Mouse (Mus musculus) gastrocnemius, postnatal 14 days (tissue): ENCODE data around the gene Tcea2. TPM values are rescaled to one million over a fixed set of nuclear protein-coding genes. Genes with fewer than 3 reads are reported as not detected.

Source experiments
- DNase-seq: peaks from one replicate; pipeline ENCODE4 v3.0.0; 2021; ENCODE audit warnings: mixed read lengths
- intact Hi-C: fragments of 180-260 bp; cut with DNase I; formaldehyde crosslinking; loops from one replicate; pipeline ENCODE4 v1.15.1; 2025; ENCODE audit warnings: low total_unique reads
- total RNA-seq, 2 experiments: library from RNA; stranded (reverse); gene quantifications; 2 replicates each; pipeline ENCODE4 v1.2.3; 2021

Tcea2 gene
- total RNA-seq, 2 experiments from 2014 or later = 4.2 to 6.0 TPM

GRCm38 (mm10) chr2:181671984-181672383, 8.1 kb upstream of the Tcea2 start:
- DNase-seq = no peak
- intact Hi-C loops = no loop called here

GRCm38 (mm10) chr2:181673501-181673900, 6.6 kb upstream of the Tcea2 start:
- no peak for DNase-seq
- intact Hi-C loops = no loop called here

- intact Hi-C loops = no loop called here
- no peak for DNase-seq
Observed at GRCm38 (mm10) chr2:181674934-181675333, 5.2 kb upstream of the Tcea2 start.

- DNase-seq = peak; percentile 71
- intact Hi-C loops = no loop called here
Observed at GRCm38 (mm10) chr2:181675454-181675853, 4.7 kb upstream of the Tcea2 start.

GRCm38 (mm10) chr2:181676424-181676823, 3.7 kb upstream of the Tcea2 start:
- intact Hi-C loops = no loop called here
- DNase-seq = no peak

- DNase-seq = peak; percentile 44
- intact Hi-C loops = no loop called here
Observed at GRCm38 (mm10) chr2:181677096-181677754, 2.9 kb upstream of the Tcea2 start.

- DNase-seq = no peak
- intact Hi-C loops = no loop called here
Observed at GRCm38 (mm10) chr2:181677755-181678098, 2.4 kb upstream of the Tcea2 start.

- DNase-seq = peak; percentile 72
- intact Hi-C loops = no loop called here
Observed at GRCm38 (mm10) chr2:181678780-181679179, 1.3 kb upstream of the Tcea2 start.

GRCm38 (mm10) chr2:181680716-181681117, 607 bp downstream of the Tcea2 start:
- DNase-seq = no peak
- intact Hi-C loops = no loop called here

- no peak for DNase-seq
- intact Hi-C loops = no loop called here
Observed at GRCm38 (mm10) chr2:181681978-181682377, 1.9 kb downstream of the Tcea2 start.

- intact Hi-C loops = no loop called here
- DNase-seq = no peak
Observed at GRCm38 (mm10) chr2:181683381-181683780, 3.3 kb downstream of the Tcea2 start.

GRCm38 (mm10) chr2:181684713-181685112, 4.6 kb downstream of the Tcea2 start:
- intact Hi-C loops = no loop called here
- no peak for DNase-seq

- no peak for DNase-seq
- intact Hi-C loops = no loop called here
Observed at GRCm38 (mm10) chr2:181685686-181686085, 5.6 kb downstream of the Tcea2 start.

GRCm38 (mm10) chr2:181687586-181687985, 7.5 kb downstream of the Tcea2 start:
- DNase-seq = no peak
- intact Hi-C loops = no loop called here

GRCm38 (mm10) chr2:181689466-181690160, 9.5 kb downstream of the Tcea2 start:
- intact Hi-C loops = no loop called here
- DNase-seq = no peak

- intact Hi-C loops = no loop called here
- no peak for DNase-seq
Observed at GRCm38 (mm10) chr2:181691083-181691482, 11.0 kb downstream of the Tcea2 start.

- intact Hi-C loops = no loop called here
Observed at GRCm38 (mm10) chr2:181691571-181691970, 11.5 kb downstream of the Tcea2 start.

GRCm38 (mm10) chr2:181692304-181692703, 12.2 kb downstream of the Tcea2 start:
- intact Hi-C loops = no loop called here
- DNase-seq = no peak

More at GRCm38 (mm10) chr2:181691571-181691970, 11.5 kb downstream of the Tcea2 start:
- DNase-seq = no peak

GRCm38 (mm10) chr2:181693339-181694280, 13.5 kb downstream of the Tcea2 start, which contains the start of gene Rgs19:
Rgs19 (minus strand) TSS chr2:181693977.
- intact Hi-C loops = no loop called here
- DNase-seq = peak; percentile 84

- intact Hi-C loops = no loop called here
- DNase-seq = no peak
Observed at GRCm38 (mm10) chr2:181694581-181694980, 14.5 kb downstream of the Tcea2 start.
